Mouse (Mus musculus) erythroblast, embryonic 14.5 days (primary cell): ENCODE measurements around the gene Capn7.

Experiments
- GATA1 ChIP-seq: IDR thresholded peaks from 2 replicates; pipeline ENCODE4 v1.6.1; 2012; ENCODE audit warnings: low read length, inconsistent platforms, mixed read lengths
- TAL1 ChIP-seq: IDR thresholded peaks from 3 replicates; pipeline ENCODE4 v1.6.1; 2012; ENCODE audit warnings: low read length, inconsistent platforms, mixed read lengths

DNA sequence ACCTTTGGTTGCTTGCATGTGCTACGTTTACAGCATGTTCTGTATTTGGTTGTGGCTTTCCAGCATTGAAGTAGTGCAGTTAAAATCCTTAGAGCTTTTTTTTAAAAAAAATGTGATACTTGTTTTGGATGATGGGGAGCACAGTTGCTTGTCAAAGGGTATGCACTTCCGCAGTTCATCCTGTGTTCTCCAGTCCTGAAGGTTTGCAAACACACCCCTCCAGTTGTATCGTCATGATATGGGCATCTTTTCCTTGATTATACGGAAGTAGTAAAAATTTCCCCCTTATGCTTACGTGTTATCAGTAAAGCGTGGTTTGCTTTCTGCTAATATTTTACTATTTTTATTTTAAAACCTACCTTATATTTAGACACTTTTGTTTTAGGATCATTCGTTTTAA lies 968 bp downstream of the Capn7 start:
- TF ChIP-seq TAL1 (no peak), GATA1 (no peak)
